Comparison of ENCODE assay signal across 17 mouse cellular contexts in genomic region chr17:25961566-25961965, GRCm38 (mm10). TPM values are rescaled to one million over a fixed set of nuclear protein-coding genes. Genes with fewer than 3 reads are reported as not detected.
DNase-seq lines count a peak whose midpoint lies in the region; ATAC-seq and TF ChIP-seq lines count a peak whose summit lies in the region.
"Had no signal": no experiment of that assay in that cellular context is flagged by ENCODE, and none has a peak within 500 bp of the region (broad histone marks: within the 10 kb centered on the region; RNA-seq: fewer than 3 reads in every experiment).

No protein-coding gene starts in this region.

- H3K36me3 ChIP-seq in stomach, embryonic 14.5 days (ENCODE audit: control insufficient read depth, insufficient read depth, low read length): peaks cover 22% of the 10 kb centered on the region; the same call in 1 of the 2 replicates
- H3K36me3 ChIP-seq in stomach, postnatal 0 days (ENCODE audit: control insufficient read depth, insufficient read depth, low read length): peaks cover 8% of the 10 kb centered on the region; the same call in 1 of the 2 replicates
- H3K36me3 ChIP-seq in liver, embryonic 14.5 days (replicated peaks; ENCODE audit: control insufficient read depth, insufficient read depth, low read depth): peaks cover 10% of the 10 kb centered on the region; the same call in 1 of the 2 replicates
- peaks cover 18% of the 10 kb centered on the region; the same call in 1 of the 2 replicates for H3K36me3 ChIP-seq in stomach, embryonic 15.5 days

- TF ChIP-seq CTCF in stomach, postnatal 0 days (IDR thresholded peaks at IDR 0.05; ENCODE audit: low read depth): no peak
- no peak; the same call in 1 of the 2 replicates for TF ChIP-seq CTCF in liver, embryonic 14.5 days (IDR thresholded peaks at IDR 0.05; ENCODE audit: low read depth)

- H3K4me2 ChIP-seq in stomach, embryonic 14.5 days (replicated peaks; ENCODE audit: low read depth, low read length): no peak overlapping the region
- no peak overlapping the region for H3K4me2 ChIP-seq in stomach, postnatal 0 days (replicated peaks; ENCODE audit: low read depth)
- peak overlapping the region; percentile 73 for H3K4me2 ChIP-seq in liver, embryonic 14.5 days (ENCODE audit: low read depth)
- no peak overlapping the region for H3K4me2 ChIP-seq in stomach, embryonic 15.5 days
- H3K4me2 ChIP-seq: lung, embryonic 15.5 days had no signal

- H3K9me3 ChIP-seq in stomach, embryonic 14.5 days (ENCODE audit: control insufficient read depth, low read depth, low read length): no peaks in the 10 kb centered on the region
- no peaks in the 10 kb centered on the region for H3K9me3 ChIP-seq in stomach, postnatal 0 days (ENCODE audit: control insufficient read depth, low read length)
- H3K9me3 ChIP-seq in liver, embryonic 14.5 days (ENCODE audit: control insufficient read depth, low read length): no peaks in the 10 kb centered on the region
- no peaks in the 10 kb centered on the region for H3K9me3 ChIP-seq in stomach, embryonic 15.5 days
- H3K9me3 ChIP-seq: limb, embryonic 10.5 days; lung, embryonic 15.5 days; megakaryocyte, embryonic 14.5 days had no signal

- H3K4me1 ChIP-seq in stomach, embryonic 14.5 days (ENCODE audit: control insufficient read depth, insufficient read depth, low read length): no peaks in the 10 kb centered on the region
- H3K4me1 ChIP-seq in stomach, postnatal 0 days (replicated peaks; ENCODE audit: control insufficient read depth, insufficient read depth): no peaks in the 10 kb centered on the region
- H3K4me1 ChIP-seq in liver, embryonic 14.5 days (replicated peaks; ENCODE audit: control insufficient read depth in 2 of 2, insufficient read depth in 2 of 2, low read length in 1 of 2): peaks cover 30 to 31% of the 10 kb centered on the region in 2 experiments
- H3K4me1 ChIP-seq in stomach, embryonic 15.5 days: no peaks in the 10 kb centered on the region

- peak; percentile 68; the same call in 1 of the 2 replicates for ATAC-seq in stomach, embryonic 14.5 days (ENCODE audit: insufficient number of reproducible peaks, insufficient read depth, low FRiP score, low read depth)
- ATAC-seq in stomach, postnatal 0 days (ENCODE audit: low FRiP score, low TSS enrichment): no peak
- peak; percentile 61 for ATAC-seq in common myeloid progenitor, adult 5-6 weeks (replicated peaks; ENCODE audit: low read depth, poor library complexity, severe bottlenecking)
- ATAC-seq in liver, embryonic 14.5 days (ENCODE audit: insufficient read depth): peak; percentile 97
- ATAC-seq in stomach, embryonic 15.5 days (ENCODE audit: insufficient read depth, low FRiP score, low read depth): peak; percentile 85
- ATAC-seq: inflammation-experienced regulatory T-cells, adult 6 months had no signal

- DNase-seq in stomach, postnatal 0 days (ENCODE audit: low spot score): no peak
- peak; percentile 87 to 90 (median 88) for DNase-seq in liver, embryonic 14.5 days (ENCODE audit: low read depth in 3 of 3, low spot score in 3 of 3)
- no peak for DNase-seq in urinary bladder, postnatal 25 days (ENCODE audit: low spot score)
- DNase-seq in right cerebral cortex, adult 2 months (ENCODE audit: low spot score in 2 of 2): no peak
- DNase-seq: cerebellum, adult 9-11 months; heart, postnatal 4 days; thymus, postnatal 36 days had no signal

- TF ChIP-seq EP300 in stomach, postnatal 0 days (optimal IDR thresholded peaks at IDR 0.05): no peak
- peak; percentile 97 for TF ChIP-seq EP300 in liver, embryonic 14.5 days (IDR thresholded peaks at IDR 0.05; ENCODE audit: low read depth)

- no peak overlapping the region for H3K27ac ChIP-seq in stomach, embryonic 14.5 days (ENCODE audit: low read length)
- no peak overlapping the region for H3K27ac ChIP-seq in stomach, postnatal 0 days (replicated peaks)
- peak overlapping the region; percentile 91 for H3K27ac ChIP-seq in liver, embryonic 14.5 days
- no peak overlapping the region for H3K27ac ChIP-seq in stomach, embryonic 15.5 days
- H3K27ac ChIP-seq: limb, embryonic 10.5 days; lung, embryonic 15.5 days had no signal

- no peak overlapping the region for H3K4me3 ChIP-seq in stomach, embryonic 14.5 days (ENCODE audit: low read depth, low read length)
- no peak overlapping the region for H3K4me3 ChIP-seq in stomach, postnatal 0 days (ENCODE audit: low read depth, low read length)
- peak overlapping the region; percentile 51 to 54 for H3K4me3 ChIP-seq in liver, embryonic 14.5 days (ENCODE audit: insufficient read depth in 1 of 2, low read depth in 2 of 2, low read length in 2 of 2)
- no peak overlapping the region for H3K4me3 ChIP-seq in stomach, embryonic 15.5 days (replicated peaks)
- H3K4me3 ChIP-seq: limb, embryonic 10.5 days; lung, embryonic 15.5 days; myocyte had no signal

- no peak overlapping the region for H3K9ac ChIP-seq in stomach, embryonic 14.5 days (replicated peaks; ENCODE audit: low read depth, low read length)
- H3K9ac ChIP-seq in stomach, postnatal 0 days (ENCODE audit: low read length): no peak overlapping the region
- peak overlapping the region; percentile 82 for H3K9ac ChIP-seq in liver, embryonic 14.5 days (replicated peaks)
- H3K9ac ChIP-seq in stomach, embryonic 15.5 days: no peak overlapping the region
- H3K9ac ChIP-seq: lung, embryonic 15.5 days had no signal

- H3K27me3 ChIP-seq in stomach, embryonic 14.5 days (ENCODE audit: control insufficient read depth, insufficient read depth, low read length): no peaks in the 10 kb centered on the region
- no peaks in the 10 kb centered on the region for H3K27me3 ChIP-seq in stomach, postnatal 0 days (ENCODE audit: control insufficient read depth, insufficient read depth, low read length)
- H3K27me3 ChIP-seq in liver, embryonic 14.5 days (ENCODE audit: control insufficient read depth, insufficient read depth, low read length): no peaks in the 10 kb centered on the region
- H3K27me3 ChIP-seq in stomach, embryonic 15.5 days (replicated peaks): no peaks in the 10 kb centered on the region
- H3K27me3 ChIP-seq: CH12.LX; lung, embryonic 15.5 days had no signal

- 94% methylated on average over 5 of the region's 5 CpGs for WGBS in stomach, embryonic 14.5 days
- WGBS in stomach, postnatal 0 days: 96% methylated on average over 5 of the region's 5 CpGs
- 27% methylated on average over 5 of the region's 5 CpGs for WGBS in liver, embryonic 14.5 days (ENCODE audit: insufficient replicate concordance)
- 89% methylated on average over 5 of the region's 5 CpGs for WGBS in stomach, embryonic 15.5 days

RNA-seq across cellular contexts. Expression of gene A930017K11Rik, which starts 9.2 kb away (rescaled TPM):
- 0.32 and 0.41 TPM in 2 replicates for polyA plus RNA-seq in stomach, embryonic 14.5 days (2014; fragmentation: Nextera tagmentation; extraction: Ambion mirVana)
- polyA plus RNA-seq in stomach, postnatal 0 days (2015; fragmentation: Nextera tagmentation; extraction: Ambion mirVana): 0.06 TPM in 1 of 2 replicates, not detected in the other
- total RNA-seq in common myeloid progenitor, adult 5-6 weeks (2017): not detected in 2 replicates
- 0.16 and 0.24 TPM in 2 replicates for polyA plus RNA-seq in liver, embryonic 14.5 days (2012; rRNA removed)
- polyA plus RNA-seq in liver, embryonic 14.5 days (2014; fragmentation: Nextera tagmentation; extraction: Ambion mirVana): 0.13 and 0.37 TPM in 2 replicates
- polyA plus RNA-seq in stomach, embryonic 15.5 days (2015; fragmentation: Nextera tagmentation; extraction: Ambion mirVana): 0.24 and 0.52 TPM in 2 replicates
- total RNA-seq: CH12.LX; granulocyte monocyte progenitor cell, adult 5-6 weeks; heart, postnatal 4 days had no signal
- polyA plus RNA-seq: inflammation-experienced regulatory T-cells, adult 6 months had no signal

RNA-seq across cellular contexts. Expression of gene Nhlrc4, which starts 16.8 kb away (rescaled TPM):
- 0.72 TPM in 1 of 2 replicates, not detected in the other for polyA plus RNA-seq in stomach, embryonic 14.5 days (2014; fragmentation: Nextera tagmentation; extraction: Ambion mirVana)
- not detected in 2 replicates for polyA plus RNA-seq in stomach, postnatal 0 days (2015; fragmentation: Nextera tagmentation; extraction: Ambion mirVana)
- total RNA-seq in common myeloid progenitor, adult 5-6 weeks (2017): not detected in 2 replicates
- 4.3 and 8.9 TPM in 2 replicates for polyA plus RNA-seq in liver, embryonic 14.5 days (2012; rRNA removed)
- polyA plus RNA-seq in liver, embryonic 14.5 days (2014; fragmentation: Nextera tagmentation; extraction: Ambion mirVana): 1.9 and 4.6 TPM in 2 replicates
- 0.30 TPM in 1 of 2 replicates, not detected in the other for polyA plus RNA-seq in stomach, embryonic 15.5 days (2015; fragmentation: Nextera tagmentation; extraction: Ambion mirVana)
- total RNA-seq: CH12.LX; granulocyte monocyte progenitor cell, adult 5-6 weeks; heart, postnatal 4 days had no signal
- polyA plus RNA-seq: inflammation-experienced regulatory T-cells, adult 6 months had no signal

RNA-seq across cellular contexts. Expression of gene Pigq, which starts 16.8 kb away (rescaled TPM):
- 59.4 and 59.7 TPM in 2 replicates for polyA plus RNA-seq in stomach, embryonic 14.5 days (2014; fragmentation: Nextera tagmentation; extraction: Ambion mirVana)
- polyA plus RNA-seq in stomach, postnatal 0 days (2015; fragmentation: Nextera tagmentation; extraction: Ambion mirVana): 25.4 and 29.9 TPM in 2 replicates
- 50.4 and 62.4 TPM in 2 replicates for total RNA-seq in common myeloid progenitor, adult 5-6 weeks (2017)
- polyA plus RNA-seq in liver, embryonic 14.5 days (2012; rRNA removed): 270 and 414 TPM in 2 replicates
- 170 and 186 TPM in 2 replicates for polyA plus RNA-seq in liver, embryonic 14.5 days (2014; fragmentation: Nextera tagmentation; extraction: Ambion mirVana)
- 60.7 and 60.8 TPM in 2 replicates for polyA plus RNA-seq in stomach, embryonic 15.5 days (2015; fragmentation: Nextera tagmentation; extraction: Ambion mirVana)

RNA-seq across cellular contexts. Expression of gene Capn15, which starts 24.0 kb away (rescaled TPM):
- 23.9 and 27.1 TPM in 2 replicates for polyA plus RNA-seq in stomach, embryonic 14.5 days (2014; fragmentation: Nextera tagmentation; extraction: Ambion mirVana)
- 12.5 and 13.7 TPM in 2 replicates for polyA plus RNA-seq in stomach, postnatal 0 days (2015; fragmentation: Nextera tagmentation; extraction: Ambion mirVana)
- total RNA-seq in common myeloid progenitor, adult 5-6 weeks (2017): 4.1 and 4.6 TPM in 2 replicates
- polyA plus RNA-seq in liver, embryonic 14.5 days (2012; rRNA removed): 7.7 and 9.0 TPM in 2 replicates
- 8.3 and 11.8 TPM in 2 replicates for polyA plus RNA-seq in liver, embryonic 14.5 days (2014; fragmentation: Nextera tagmentation; extraction: Ambion mirVana)
- polyA plus RNA-seq in stomach, embryonic 15.5 days (2015; fragmentation: Nextera tagmentation; extraction: Ambion mirVana): 20.4 and 22.8 TPM in 2 replicates

RNA-seq across cellular contexts. Expression of gene Rab40c, which starts 42.0 kb away (rescaled TPM):
- 17.0 and 17.2 TPM in 2 replicates for polyA plus RNA-seq in stomach, embryonic 14.5 days (2014; fragmentation: Nextera tagmentation; extraction: Ambion mirVana)
- polyA plus RNA-seq in stomach, postnatal 0 days (2015; fragmentation: Nextera tagmentation; extraction: Ambion mirVana): 20.2 TPM in 2 replicates
- 1.0 and 7.0 TPM in 2 replicates for total RNA-seq in common myeloid progenitor, adult 5-6 weeks (2017)
- 6.4 and 7.8 TPM in 2 replicates for polyA plus RNA-seq in liver, embryonic 14.5 days (2012; rRNA removed)
- polyA plus RNA-seq in liver, embryonic 14.5 days (2014; fragmentation: Nextera tagmentation; extraction: Ambion mirVana): 3.4 and 3.8 TPM in 2 replicates
- polyA plus RNA-seq in stomach, embryonic 15.5 days (2015; fragmentation: Nextera tagmentation; extraction: Ambion mirVana): 27.1 and 27.3 TPM in 2 replicates

Comparison
In these comparisons a context has a peak if more than half of its experiments do, and no peak if none do; other contexts are left out.
1. H3K4me3 ChIP-seq: peak in liver, embryonic 14.5 days (2 of 2); none in stomach, embryonic 14.5 days (single experiment), stomach, postnatal 0 days (single experiment) and stomach, embryonic 15.5 days (single experiment).
2. DNase-seq: peak in liver, embryonic 14.5 days (3 of 3); none in stomach, postnatal 0 days (single experiment), urinary bladder, postnatal 25 days (single experiment) and right cerebral cortex, adult 2 months (0 of 2).